18 mouse cellular contexts compared by ENCODE assay signal in the genomic region with DNA sequence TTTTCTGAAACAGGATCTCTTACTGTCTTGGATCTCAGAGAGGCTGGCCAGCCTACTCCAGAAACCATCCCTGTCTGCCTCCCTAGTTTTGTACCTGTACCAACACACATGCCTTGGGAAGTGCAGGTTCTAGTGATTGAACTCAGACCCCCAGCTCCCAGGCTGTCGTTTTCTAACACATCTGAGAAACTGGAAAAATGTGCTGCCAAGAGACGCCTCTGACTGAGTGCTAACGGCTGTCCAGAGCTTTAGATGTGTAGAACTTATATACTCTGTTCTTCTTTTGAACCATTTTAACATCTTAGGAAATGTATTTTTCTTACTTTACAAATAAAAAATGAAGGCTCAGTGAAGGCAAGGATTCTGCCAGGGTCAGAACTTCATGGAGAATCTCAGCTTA.
"Had no signal": no experiment of that assay in that cellular context is flagged by ENCODE, and none has a peak within 500 bp of the region (broad histone marks: within the 10 kb centered on the region; RNA-seq: fewer than 3 reads in every experiment).

No protein-coding gene starts in this region.

- H3K4me2 ChIP-seq: lung, embryonic 14.5 days; midbrain, embryonic 12.5 days; neural tube, embryonic 13.5 days; neural tube, embryonic 15.5 days had no signal

- H3K4me1 ChIP-seq: midbrain, embryonic 10.5 days; midbrain, embryonic 12.5 days; neural tube, embryonic 15.5 days had no signal

- H3K9ac ChIP-seq: liver, embryonic 14.5 days; lung, embryonic 14.5 days; midbrain, embryonic 12.5 days; neural tube, embryonic 13.5 days; neural tube, embryonic 15.5 days had no signal

- DNase-seq: lung, adult 18-20 months; lung, embryonic 14.5 days; lung, postnatal 10 days; lung, postnatal 4 days; midbrain, embryonic 14.5 days; retina, postnatal 1 day; right cerebral cortex, postnatal 25 days; right cerebral cortex, postnatal 4 days; spleen, adult 18-20 months; thymus, postnatal 14 days; thymus, postnatal 36 days had no signal

- H3K27me3 ChIP-seq: midbrain, embryonic 12.5 days; neural tube, embryonic 13.5 days; neural tube, embryonic 15.5 days had no signal

- H3K9me3 ChIP-seq: midbrain, embryonic 10.5 days; midbrain, embryonic 12.5 days; neural tube, embryonic 13.5 days; neural tube, embryonic 15.5 days had no signal

- H3K27ac ChIP-seq: liver, embryonic 14.5 days; midbrain, embryonic 10.5 days; midbrain, embryonic 12.5 days; neural tube, embryonic 13.5 days; neural tube, embryonic 15.5 days had no signal

- ATAC-seq: midbrain, embryonic 16.5 days had no signal

- H3K4me3 ChIP-seq: midbrain, embryonic 10.5 days; midbrain, embryonic 12.5 days; myocyte; neural tube, embryonic 13.5 days; neural tube, embryonic 15.5 days had no signal

- H3K36me3 ChIP-seq: midbrain, embryonic 10.5 days; midbrain, embryonic 12.5 days; neural tube, embryonic 13.5 days; neural tube, embryonic 15.5 days had no signal
